Mouse (Mus musculus): ENCODE results near the gene Chid1.

Chid1 gene

GRCm38 (mm10) chr7:141501820-141502555 is 37.7 kb downstream of the Chid1 start:
- no peak for DNase-seq (ENCODE audit: low read depth)

DNA sequence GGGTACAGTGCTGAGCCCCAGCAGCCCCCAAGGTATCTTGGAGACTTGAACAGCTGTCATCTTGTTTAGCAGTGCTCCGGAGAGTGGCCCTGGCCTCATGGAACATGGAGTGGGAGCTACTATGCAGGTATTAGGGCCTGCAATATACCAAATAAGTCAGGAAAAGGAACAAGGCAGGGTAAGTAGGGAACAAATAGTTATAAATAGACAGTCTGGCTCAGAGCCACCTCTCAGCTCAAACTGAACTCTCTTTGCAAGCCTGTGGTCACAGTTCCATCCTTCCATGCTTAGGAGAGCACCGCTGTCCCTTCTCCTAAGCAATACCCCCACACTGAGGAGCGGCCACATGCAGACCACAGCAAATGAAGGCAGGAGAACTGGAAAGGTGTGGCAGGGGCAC is 42.1 kb downstream of the Chid1 start:
- no peak for DNase-seq (ENCODE audit: low read depth)

DNA sequence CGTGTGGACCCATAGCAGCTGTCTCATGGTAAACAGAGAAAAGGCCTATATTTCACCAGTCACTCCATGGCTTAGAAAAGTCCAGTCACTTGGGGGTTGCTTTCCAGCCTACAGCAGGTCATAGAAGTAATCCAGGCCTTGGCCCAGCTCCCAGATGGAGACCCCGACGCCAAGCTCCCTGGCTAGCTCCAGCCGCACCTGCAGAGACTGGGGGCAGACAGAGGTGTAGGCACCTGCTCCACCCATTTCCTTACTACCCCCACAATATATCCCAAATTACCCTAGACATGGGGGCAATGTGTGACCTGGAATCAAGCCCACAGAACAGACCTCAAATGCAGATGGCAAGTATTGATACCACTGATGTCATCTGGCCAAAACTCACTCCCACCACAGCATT is 43.7 kb downstream of the Chid1 start:
- no peak for DNase-seq (ENCODE audit: low read depth)

- no peak for DNase-seq (ENCODE audit: low read depth)
Measured at GRCm38 (mm10) chr7:141495379-141495778, 44.3 kb downstream of the Chid1 start.

DNA sequence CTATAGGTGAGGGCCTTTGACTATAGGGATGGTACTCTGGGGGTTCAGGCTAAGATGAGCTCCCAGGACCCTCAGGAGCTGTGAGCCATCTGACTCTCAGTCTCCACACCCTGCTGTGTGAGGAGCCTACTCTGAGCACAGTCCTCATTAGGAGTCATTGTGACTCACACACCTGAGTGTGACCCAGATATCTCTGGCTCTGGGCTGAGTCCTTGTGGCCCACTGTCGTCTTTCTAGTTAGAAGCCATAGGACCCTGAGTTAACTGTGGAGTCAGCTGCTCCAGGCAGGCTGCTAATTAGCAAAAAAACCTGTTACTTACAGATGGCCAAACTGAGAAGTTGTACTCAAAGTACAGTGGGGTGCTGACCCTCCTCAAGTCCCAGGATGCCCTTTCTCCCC is 45.9 kb downstream of the Chid1 start:
- no peak for DNase-seq (ENCODE audit: low read depth)

GRCm38 (mm10) chr7:141492738-141493137 is 46.9 kb downstream of the Chid1 start:
- no peak for DNase-seq (ENCODE audit: low read depth)

DNA sequence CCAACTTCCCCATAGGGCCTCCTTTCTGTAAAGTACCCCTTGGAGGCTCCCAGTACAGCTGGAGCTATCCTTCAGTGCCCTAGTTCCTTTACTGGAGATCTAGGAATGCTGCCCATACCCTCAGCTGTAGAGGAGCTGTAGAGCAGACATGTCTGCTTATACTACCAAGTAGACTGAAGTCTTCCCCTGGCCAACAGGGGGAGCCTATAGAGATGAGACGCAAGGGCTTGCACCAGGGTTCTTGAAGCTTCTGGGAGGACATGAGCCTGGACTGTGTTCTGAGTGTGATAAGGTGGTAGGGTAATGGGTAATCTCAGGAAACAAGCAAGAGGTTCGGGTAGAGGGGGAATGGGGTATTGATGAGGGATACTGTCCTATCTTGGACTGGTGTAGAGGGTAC is 48.5 kb downstream of the Chid1 start:
- peak; percentile 64 for DNase-seq (ENCODE audit: low read depth)

GRCm38 (mm10) chr7:141487141-141487540 is 52.5 kb downstream of the Chid1 start:
- no peak for DNase-seq (ENCODE audit: low read depth)

DNA sequence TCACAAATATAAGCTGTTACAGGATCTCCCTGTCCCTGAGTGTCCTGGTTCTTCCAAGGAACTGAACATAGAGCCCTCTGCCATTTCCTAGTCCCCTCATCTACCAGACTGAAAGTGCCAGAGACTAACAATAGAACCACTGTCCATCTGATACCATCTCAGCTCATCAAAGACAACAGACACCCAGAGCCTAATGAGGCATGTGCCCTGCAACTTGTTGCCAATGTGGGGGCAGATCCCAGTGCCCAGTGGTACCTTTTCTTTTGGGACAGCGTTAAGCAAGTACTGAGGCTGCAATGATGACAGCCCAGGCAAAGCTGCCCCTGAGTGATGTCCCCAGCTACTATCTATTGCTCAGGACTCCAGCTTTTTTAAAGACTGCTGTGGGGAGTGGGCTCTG is 53.4 kb downstream of the Chid1 start:
- no peak for DNase-seq (ENCODE audit: low read depth)

DNA sequence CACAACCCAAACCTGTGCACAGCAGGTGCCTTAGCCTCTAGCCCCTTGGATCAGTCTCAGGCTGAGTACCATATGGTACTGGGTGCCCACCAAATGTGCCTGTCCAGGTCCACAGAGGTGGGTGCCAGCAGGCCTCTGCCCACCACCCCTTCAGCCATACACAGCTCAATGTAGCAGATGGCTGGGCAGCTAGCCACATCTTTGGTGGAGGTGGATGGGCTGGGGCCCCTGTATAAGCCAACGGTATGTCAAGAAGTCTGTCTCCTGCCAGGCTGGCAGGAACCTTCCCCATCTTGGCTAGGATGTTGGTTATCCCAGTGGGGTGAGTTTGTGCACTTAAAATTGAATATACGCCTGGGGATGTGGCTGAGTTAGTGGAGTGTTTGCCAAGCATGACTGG is 54.1 kb downstream of the Chid1 start:
- no peak for DNase-seq (ENCODE audit: low read depth)

- no peak for DNase-seq (ENCODE audit: low read depth)
Measured at GRCm38 (mm10) chr7:141485186-141485585, 54.5 kb downstream of the Chid1 start.

- DNase-seq (ENCODE audit: low read depth), result no peak
Measured at GRCm38 (mm10) chr7:141484186-141485120, 55.2 kb downstream of the Chid1 start.

DNA sequence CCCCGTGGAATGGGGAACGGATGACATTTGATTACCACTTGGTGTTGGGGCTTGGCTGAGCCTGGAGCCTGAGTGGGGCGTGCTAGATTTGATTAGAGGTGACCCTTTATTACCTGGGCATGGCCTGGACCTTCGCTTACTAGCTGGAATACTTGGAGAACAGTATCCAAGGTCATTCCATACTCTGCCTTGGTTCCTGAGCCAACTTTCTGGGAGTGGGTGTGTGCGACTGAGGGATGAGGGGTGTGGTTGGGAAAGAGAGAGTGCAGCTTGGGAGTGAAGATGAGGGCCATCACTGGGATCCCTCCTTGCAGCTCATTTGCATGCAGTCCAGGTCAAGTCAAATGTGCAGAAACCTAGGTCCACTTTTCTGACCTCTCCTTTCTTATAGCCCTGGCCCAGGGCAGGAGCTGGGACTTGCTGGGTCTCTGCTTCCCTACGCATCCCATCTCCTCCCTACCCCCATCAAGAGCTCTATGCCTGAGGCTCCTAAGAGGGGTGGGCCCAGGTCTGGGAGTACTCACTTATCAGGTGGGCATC is 56.5 kb downstream of the Chid1 start:
- no peak for DNase-seq (ENCODE audit: low read depth)

GRCm38 (mm10) chr7:141482531-141483024 is 57.1 kb downstream of the Chid1 start:
- DNase-seq (ENCODE audit: low read depth), result no peak

DNA sequence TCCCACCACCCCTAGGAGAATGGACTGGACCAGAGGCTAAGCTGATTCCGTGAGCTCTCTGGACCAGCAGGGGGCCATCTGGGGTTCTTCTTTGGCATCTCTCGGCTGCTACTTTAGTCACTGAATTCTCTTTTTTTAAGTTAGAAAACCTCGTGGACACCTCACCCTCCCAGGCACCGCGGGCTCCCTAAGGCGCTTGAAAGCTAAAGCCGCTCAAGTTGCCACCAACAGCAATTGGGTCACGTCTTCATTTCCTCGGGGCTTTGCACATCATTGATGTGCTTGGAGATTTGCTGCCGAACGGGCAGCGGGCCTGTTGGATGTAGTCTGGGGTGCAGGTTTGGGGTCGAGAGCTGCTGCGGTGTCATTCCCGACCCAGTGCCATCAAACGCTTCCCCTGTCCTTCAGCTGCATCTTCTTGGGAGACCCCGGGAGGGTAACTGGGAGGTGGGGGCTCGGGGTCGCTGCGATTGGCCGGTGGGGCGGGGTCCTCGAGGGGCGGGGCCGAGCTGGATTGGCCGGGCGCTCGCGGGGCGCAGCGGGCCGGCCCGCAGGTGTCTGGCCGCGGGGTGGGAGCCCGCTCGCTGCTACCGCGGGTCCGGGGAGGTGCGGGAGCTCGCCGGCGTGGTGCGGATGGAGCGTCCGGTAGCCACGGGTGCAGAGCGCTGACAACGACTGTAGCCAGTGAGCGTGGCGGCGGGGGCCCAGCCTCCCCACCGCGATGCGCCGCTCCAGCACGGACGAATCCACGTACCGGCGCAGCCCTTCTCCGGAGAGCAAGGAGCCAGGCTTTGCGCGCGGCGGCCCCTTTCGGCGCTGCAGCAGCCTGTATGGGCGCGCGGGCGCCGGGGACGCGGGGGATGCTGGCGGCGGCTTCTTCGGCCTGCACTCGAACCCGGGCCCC is 57.9 kb downstream of the Chid1 start:
- DNase-seq (ENCODE audit: low read depth), result no peak

DNA sequence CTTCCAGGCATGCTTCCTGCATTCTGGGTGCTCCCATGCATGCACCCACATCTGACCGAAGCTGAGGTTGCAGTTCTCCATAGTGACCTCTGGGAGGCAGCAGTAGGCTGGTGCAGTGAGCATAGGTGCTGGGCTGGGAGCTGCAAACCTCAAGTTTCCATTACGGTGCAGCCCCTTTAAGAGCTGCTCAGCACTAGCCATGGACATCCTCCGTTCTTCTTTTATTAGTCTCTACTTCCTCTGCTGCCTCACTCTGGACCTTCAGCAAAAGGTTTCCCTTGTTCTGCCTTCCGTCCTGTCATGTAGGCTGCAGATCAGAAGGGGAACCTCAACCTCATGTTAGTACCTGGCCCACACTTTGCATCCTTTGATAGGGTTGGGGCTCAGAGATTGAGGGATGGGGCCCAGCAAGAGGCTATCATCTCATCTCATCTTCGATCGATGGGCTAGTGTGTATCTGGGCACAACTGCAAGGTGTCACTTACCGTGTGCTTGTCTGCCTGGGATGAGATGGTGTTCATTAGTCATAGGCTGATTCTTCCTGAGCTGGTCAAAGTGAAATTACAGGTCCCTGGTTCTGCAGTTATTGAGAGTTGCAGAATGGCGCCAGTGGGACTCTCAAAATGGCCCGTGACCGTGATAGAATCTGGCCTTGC is 58.7 kb downstream of the Chid1 start:
- DNase-seq (ENCODE audit: low read depth), result peak; percentile 87

- peak; percentile 83 for DNase-seq (ENCODE audit: low read depth)
Measured at GRCm38 (mm10) chr7:141478270-141478748, 61.3 kb downstream of the Chid1 start.

DNA sequence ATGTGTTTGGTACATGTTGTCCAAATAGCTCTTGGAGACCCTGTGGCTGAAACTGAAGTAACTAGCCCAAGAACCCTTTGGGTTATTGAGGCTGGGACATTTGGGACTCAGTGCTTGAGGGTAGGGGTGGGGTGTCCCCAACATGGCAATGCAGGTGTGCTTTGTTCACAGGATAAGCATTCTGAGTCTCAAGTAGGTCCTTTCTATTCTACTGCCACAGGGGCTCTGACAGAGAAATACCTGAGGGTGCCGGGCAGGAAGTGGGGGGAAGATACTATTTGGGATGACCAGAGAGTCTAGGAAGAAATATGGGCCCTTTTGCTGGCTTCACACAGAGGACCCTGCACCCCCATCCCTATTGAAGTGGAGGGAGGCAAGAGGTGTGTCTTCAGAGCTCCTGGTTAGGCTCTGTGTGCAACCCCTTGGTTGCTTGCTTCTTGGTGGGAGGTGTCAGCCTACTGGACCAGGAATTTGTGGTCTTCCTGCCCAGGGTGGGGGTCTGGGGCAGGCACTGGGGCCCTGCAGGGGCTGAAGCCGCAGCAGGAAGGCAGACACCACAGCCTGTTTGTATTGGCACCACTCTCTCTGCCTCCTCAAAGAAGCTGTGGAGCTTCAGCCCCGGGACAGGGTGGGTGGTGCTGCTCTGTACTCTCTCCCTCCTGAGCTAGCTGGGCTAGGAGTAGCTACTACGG is 61.9 kb downstream of the Chid1 start:
- DNase-seq (ENCODE audit: low read depth), result peak; percentile 93

GRCm38 (mm10) chr7:141476981-141477370 is 62.7 kb downstream of the Chid1 start:
- peak; percentile 83 for DNase-seq (ENCODE audit: low read depth)

DNA sequence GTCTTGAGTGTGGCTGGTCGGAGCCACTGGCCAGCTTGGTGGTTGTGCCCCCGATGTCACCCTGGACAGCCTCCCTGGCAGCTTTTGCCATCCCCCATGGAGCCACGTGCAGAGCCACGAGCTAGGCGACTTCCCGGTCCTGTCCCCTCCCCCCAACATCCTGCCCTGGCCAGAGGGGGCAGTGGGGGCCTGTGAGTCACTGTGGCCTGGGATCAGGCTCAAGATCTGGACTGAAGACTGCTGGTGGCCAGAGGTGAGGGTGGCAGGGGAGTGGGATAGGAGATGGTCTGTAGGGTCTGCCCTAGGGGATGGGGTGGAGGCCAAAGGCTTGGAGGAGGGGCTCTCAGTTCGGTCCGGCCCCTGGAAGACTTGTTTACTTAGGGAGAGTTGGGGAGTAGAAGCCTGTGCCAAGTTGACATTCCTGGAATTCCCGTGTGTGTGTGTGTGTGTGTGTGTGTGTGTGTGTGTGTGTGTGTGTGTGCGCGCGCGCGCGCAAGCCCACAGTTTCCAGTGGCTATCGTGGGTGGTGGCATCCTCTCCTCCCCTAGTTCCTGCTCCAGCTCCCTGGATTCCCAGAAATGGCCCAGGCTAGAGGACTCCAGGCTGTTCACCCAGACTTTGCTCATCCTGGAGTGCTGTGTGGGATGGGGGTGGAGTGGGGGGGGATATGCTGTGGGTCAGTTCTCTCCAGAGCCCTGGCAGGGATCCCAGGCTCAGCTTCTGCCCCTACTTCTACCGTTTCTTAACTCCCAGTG is 63.3 kb downstream of the Chid1 start:
- peak; percentile 95 for DNase-seq (ENCODE audit: low read depth)
